Mouse (Mus musculus) heart, embryonic 10.5 days (tissue): Measurements from ENCODE around the gene Nup62. TPM values are rescaled to one million over a fixed set of nuclear protein-coding genes. Genes with fewer than 3 reads are reported as not detected.

Experiments
- DNase-seq: peaks from one replicate; pipeline ENCODE4 v3.0.0-alpha.2; 2017; ENCODE audit warnings: low spot score
- H3K27ac ChIP-seq: fragments of 300-500 bp; sonication (generic); 2 replicates; pipeline ENCODE4 v1.5.1; 2016; ENCODE audit warnings: mild to moderate bottlenecking
- H3K27me3 ChIP-seq: fragments of 300-500 bp; sonication (generic); 2 replicates; pipeline ENCODE4 v1.6.1; 2016; ENCODE audit warnings: mild to moderate bottlenecking; ENCODE audit not compliant: poor library complexity, insufficient read depth, severe bottlenecking
- H3K36me3 ChIP-seq: fragments of 300-500 bp; sonication (generic); 2 replicates; pipeline ENCODE4 v1.6.1; 2016; ENCODE audit warnings: mild to moderate bottlenecking, moderate library complexity
- H3K4me1 ChIP-seq: fragments of 300-500 bp; sonication (generic); 2 replicates; pipeline ENCODE4 v1.6.1; 2016; ENCODE audit warnings: mild to moderate bottlenecking
- H3K4me3 ChIP-seq: fragments of 300-500 bp; sonication (generic); 2 replicates; pipeline ENCODE4 v1.5.1; 2016; ENCODE audit warnings: mild to moderate bottlenecking, moderate library complexity
- H3K9me3 ChIP-seq: fragments of 300-500 bp; sonication (generic); 2 replicates; pipeline ENCODE4 v1.6.1; 2016; ENCODE audit warnings: mild to moderate bottlenecking, moderate library complexity
- WGBS: fragments of 180-500 bp; shearing (Covaris S2); methylation state at CpG from one replicate; pipeline ENCODE4 v1.1.7; 2016; 5-methylcytosine and 5-hydroxymethylcytosine counted together
- polyA plus RNA-seq: library from polyadenylated mRNA; unstranded; fragments of >200 nt; fragmentation: Nextera tagmentation; extraction: Ambion mirVana; gene quantifications from 2 replicates; pipeline ENCODE4 v1.2.1, GENCODE M21; 2016

Nup62 gene
- polyA plus RNA-seq, 1 experiment from 2014 or later: 132 TPM

GRCm38 (mm10) chr7:44853596-44854355 is 37.9 kb downstream of the Nup62 start:
- Histone ChIP-seq H3K27me3 (no peaks in the 10 kb centered on the region), H3K4me3 (peak overlapping the region; percentile 71), H3K9me3 (no peaks in the 10 kb centered on the region), H3K36me3 (peaks cover 18% of the 10 kb centered on the region), H3K4me1 (peaks cover 74% of the 10 kb centered on the region), H3K27ac (peak overlapping the region; percentile 94)
- DNase-seq: no peak
- WGBS: 26% methylated on average over 26 of the region's 26 CpGs

GRCm38 (mm10) chr7:44854356-44855031 is 38.6 kb downstream of the Nup62 start:
- Histone ChIP-seq H3K4me3 (peak overlapping the region; percentile 71), H3K27me3 (no peaks in the 10 kb centered on the region), H3K4me1 (peaks cover 74% of the 10 kb centered on the region), H3K9me3 (no peaks in the 10 kb centered on the region), H3K27ac (peak overlapping the region; percentile 94), H3K36me3 (peaks cover 19% of the 10 kb centered on the region)
- WGBS: under 1% methylated on average over 45 of the region's 45 CpGs
- DNase-seq: peak; percentile 96

- H3K27ac ChIP-seq: peak overlapping the region; percentile 94
- no peaks in the 10 kb centered on the region for H3K27me3 ChIP-seq
- DNase-seq: no peak
- peak overlapping the region; percentile 71 for H3K4me3 ChIP-seq
- H3K4me1 ChIP-seq: peaks cover 74% of the 10 kb centered on the region
- 41% methylated on average over 10 of the region's 10 CpGs for whole genome bisulfite sequencing
- no peaks in the 10 kb centered on the region for H3K9me3 ChIP-seq
- peaks cover 24% of the 10 kb centered on the region for H3K36me3 ChIP-seq
Observed at GRCm38 (mm10) chr7:44855036-44855435, 39.1 kb downstream of the Nup62 start.

GRCm38 (mm10) chr7:44856265-44856916 is 40.5 kb downstream of the Nup62 start:
- H3K4me1 ChIP-seq: peaks cover 72% of the 10 kb centered on the region
- DNase-seq: no peak
- peaks cover 30% of the 10 kb centered on the region for H3K36me3 ChIP-seq
- peak overlapping the region; percentile 93 for H3K27ac ChIP-seq
- H3K4me3 ChIP-seq: peak overlapping the region; percentile 97
- H3K9me3 ChIP-seq: no peaks in the 10 kb centered on the region
- WGBS: 56% methylated on average over 9 of the region's 9 CpGs
- no peaks in the 10 kb centered on the region for H3K27me3 ChIP-seq

GRCm38 (mm10) chr7:44857042-44857552 is 41.2 kb downstream of the Nup62 start, which contains the start of gene Pnkp:
TSS of gene Pnkp (plus strand) at chr7:44857139.
- Histone ChIP-seq H3K4me3 (peak within 1 kb of the TSS; percentile 97), H3K27ac (peak within 1 kb of the TSS; percentile 93), H3K36me3 (peaks cover 35% of the 10 kb centered on the region), H3K4me1 (peaks cover 70% of the 10 kb centered on the region), H3K27me3 (no peaks in the 10 kb centered on the region), H3K9me3 (no peaks in the 10 kb centered on the region)
- under 1% methylated on average over 32 of the region's 32 CpGs for WGBS
- peak; percentile 93 for DNase-seq

- Histone ChIP-seq H3K4me3 (peak overlapping the region; percentile 97), H3K9me3 (no peaks in the 10 kb centered on the region), H3K27ac (peak overlapping the region; percentile 93), H3K36me3 (peaks cover 37% of the 10 kb centered on the region), H3K4me1 (peaks cover 64% of the 10 kb centered on the region), H3K27me3 (no peaks in the 10 kb centered on the region)
- 24% methylated on average over 8 of the region's 8 CpGs for WGBS
- DNase-seq: no peak
Observed at GRCm38 (mm10) chr7:44857905-44858304, 42.0 kb downstream of the Nup62 start.

- Histone ChIP-seq H3K27me3 (no peaks in the 10 kb centered on the region), H3K36me3 (peaks cover 54% of the 10 kb centered on the region), H3K4me3 (0 out of 2 replicates have a peak overlapping the region, but pooled peaks have one; percentile 15), H3K9me3 (no peaks in the 10 kb centered on the region), H3K27ac (no peak overlapping the region), H3K4me1 (peaks cover 53% of the 10 kb centered on the region)
- 89% methylated on average over 11 of the region's 11 CpGs for WGBS
- DNase-seq: no peak
Observed at GRCm38 (mm10) chr7:44859896-44860295, 44.0 kb downstream of the Nup62 start.

GRCm38 (mm10) chr7:44860576-44861428 is 44.9 kb downstream of the Nup62 start:
- Histone ChIP-seq H3K4me3 (peak overlapping the region; percentile 25), H3K4me1 (peaks cover 53% of the 10 kb centered on the region), H3K27me3 (no peaks in the 10 kb centered on the region), H3K27ac (0 out of 2 replicates have a peak overlapping the region, but pooled peaks have one; percentile 12), H3K36me3 (peaks cover 63% of the 10 kb centered on the region), H3K9me3 (no peaks in the 10 kb centered on the region)
- WGBS: 64% methylated on average over 22 of the region's 22 CpGs
- no peak for DNase-seq

GRCm38 (mm10) chr7:44861429-44861816 is 45.5 kb downstream of the Nup62 start:
- Histone ChIP-seq H3K36me3 (peaks cover 69% of the 10 kb centered on the region), H3K4me3 (no peak overlapping the region; the same call in 1 of the 2 replicates), H3K27me3 (no peaks in the 10 kb centered on the region), H3K4me1 (peaks cover 57% of the 10 kb centered on the region), H3K27ac (no peak overlapping the region), H3K9me3 (no peaks in the 10 kb centered on the region)
- WGBS: 84% methylated on average over 14 of the region's 14 CpGs
- DNase-seq: no peak

- Histone ChIP-seq H3K27me3 (no peaks in the 10 kb centered on the region), H3K4me1 (peaks cover 62% of the 10 kb centered on the region), H3K36me3 (peaks cover 75% of the 10 kb centered on the region), H3K9me3 (no peaks in the 10 kb centered on the region), H3K27ac (no peak overlapping the region), H3K4me3 (no peak overlapping the region)
- DNase-seq: no peak
- 83% methylated on average over 8 of the region's 8 CpGs for WGBS
Observed at GRCm38 (mm10) chr7:44862434-44862833, 46.5 kb downstream of the Nup62 start.

- H3K9me3 ChIP-seq: no peaks in the 10 kb centered on the region
- H3K36me3 ChIP-seq: peaks cover 75% of the 10 kb centered on the region
- H3K4me1 ChIP-seq: peaks cover 62% of the 10 kb centered on the region
- H3K27ac ChIP-seq: no peak overlapping the region
- WGBS: 89% methylated on average over 14 of the region's 14 CpGs
- DNase-seq: no peak
- H3K27me3 ChIP-seq: no peaks in the 10 kb centered on the region
- peak overlapping the region; percentile 0; the same call in 1 of the 2 replicates for H3K4me3 ChIP-seq
Observed at GRCm38 (mm10) chr7:44863210-44863609, 47.3 kb downstream of the Nup62 start.

GRCm38 (mm10) chr7:44863982-44864494 is 48.1 kb downstream of the Nup62 start:
- H3K4me1 ChIP-seq: peaks cover 62% of the 10 kb centered on the region
- no peak overlapping the region; the same call in 1 of the 2 replicates for H3K27ac ChIP-seq
- no peak overlapping the region for H3K4me3 ChIP-seq
- peaks cover 73% of the 10 kb centered on the region for H3K36me3 ChIP-seq
- WGBS: 89% methylated on average over 11 of the region's 11 CpGs
- no peak for DNase-seq
- H3K27me3 ChIP-seq: no peaks in the 10 kb centered on the region
- H3K9me3 ChIP-seq: no peaks in the 10 kb centered on the region
